Mouse (Mus musculus) left cerebral cortex, postnatal 4 days (tissue): ENCODE results near the gene Large1. TPM values are rescaled to one million over a fixed set of nuclear protein-coding genes. Genes with fewer than 3 reads are reported as not detected.
A peak's percentile ranks its signal among the peaks of the same experiment; 100 is the strongest.
"Not testable (repeated sequence)": the region's sequence is repeated elsewhere in the genome, so short reads cannot be mapped to it uniquely, and the experiment has no call there.

Source experiments
- DNase-seq: peaks from one replicate; pipeline ENCODE4 v3.0.0-alpha.2; 2022
- intact Hi-C: fragments of 180-260 bp; cut with DNase I; formaldehyde crosslinking; loops from one replicate; pipeline ENCODE4 v1.15.1; 2025
- total RNA-seq, 2 experiments: library from RNA; stranded (reverse); gene quantifications; 2 replicates each; pipeline ENCODE4 v1.2.3; 2021

The Large1 gene
- 100 to 1,000 TPM; 122 to 123 TPM for total RNA-seq

DNA sequence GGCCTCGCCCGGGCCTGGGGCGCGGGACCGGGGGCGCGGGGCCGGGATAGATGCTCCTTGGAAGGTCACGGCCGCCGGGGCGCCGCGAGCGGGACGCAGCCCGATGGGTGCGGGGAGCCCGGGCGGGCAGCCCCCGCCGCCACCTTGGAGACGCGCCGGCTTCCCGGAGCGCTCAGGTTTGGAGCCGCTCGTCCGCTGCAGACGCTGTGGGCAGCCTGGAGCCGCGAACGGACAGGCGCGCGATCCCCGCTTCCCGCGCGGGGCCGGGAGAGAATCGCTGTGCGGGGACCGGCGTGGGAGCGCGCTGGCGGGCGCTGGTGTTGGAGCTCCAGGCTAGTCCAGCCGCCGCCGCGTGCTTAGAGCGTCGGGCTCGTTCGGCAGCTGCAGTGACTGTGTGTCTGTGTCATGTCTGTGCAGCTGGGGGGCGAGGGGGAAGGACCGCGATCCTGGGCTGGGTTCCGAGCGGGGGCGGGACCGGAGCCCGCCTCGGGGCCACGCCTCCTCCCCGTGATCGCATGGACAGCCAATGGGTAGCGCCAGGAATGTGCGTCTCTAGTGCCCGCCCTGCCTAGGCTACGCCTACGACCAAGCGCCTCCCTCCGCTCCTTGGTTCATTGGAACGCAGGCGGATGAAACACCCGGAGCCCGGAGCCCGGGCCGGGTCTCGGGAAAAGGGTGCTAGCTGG, at the start of gene Large1:
Gene Large1, minus strand, starts transcription at position 433 of the 686 bp plus-strand sequence.
- intact Hi-C loops = loop anchor here (2.0 to 5.0 kb wide), 3 partner anchors 121 to 1500 kb away; no protein-coding TSS in a partner anchor
- DNase-seq = peak; percentile 98

- DNase-seq = no peak
- intact Hi-C loops = no loop called here
Measured at GRCm38 (mm10) chr8:73400343-73400742, 47.0 kb upstream of the Large1 start.

DNA sequence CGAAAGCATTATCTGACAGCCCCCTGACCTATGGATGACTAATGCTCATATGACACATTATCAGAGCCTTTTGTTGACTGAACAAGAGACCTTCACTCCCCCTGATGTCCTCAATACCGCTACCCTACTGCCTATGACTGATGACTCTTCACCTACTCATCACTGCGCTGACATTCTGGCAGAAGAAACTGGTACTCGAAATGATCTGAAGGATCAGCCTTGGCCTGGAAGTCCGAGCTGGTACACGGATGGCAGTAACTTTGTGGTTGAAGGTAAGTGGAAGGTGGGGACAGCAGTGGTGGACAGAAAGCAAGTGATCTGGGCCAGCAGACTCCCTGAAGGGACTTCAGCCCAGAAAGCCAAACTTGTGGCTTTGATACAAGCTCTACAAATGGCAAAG, 19.7 kb upstream of the Large1 start:
- intact Hi-C loops = not testable (repeated sequence)

GRCm38 (mm10) chr8:73355979-73356378, 2.6 kb upstream of the Large1 start:
- intact Hi-C loops = loop anchor here (5.0 kb wide), 1 partner anchor 1621 kb away; no protein-coding TSS in a partner anchor
- DNase-seq = peak; percentile 70

More for the DNA sequence above, 19.7 kb upstream of the Large1 start:
- DNase-seq = not testable (repeated sequence)

DNA sequence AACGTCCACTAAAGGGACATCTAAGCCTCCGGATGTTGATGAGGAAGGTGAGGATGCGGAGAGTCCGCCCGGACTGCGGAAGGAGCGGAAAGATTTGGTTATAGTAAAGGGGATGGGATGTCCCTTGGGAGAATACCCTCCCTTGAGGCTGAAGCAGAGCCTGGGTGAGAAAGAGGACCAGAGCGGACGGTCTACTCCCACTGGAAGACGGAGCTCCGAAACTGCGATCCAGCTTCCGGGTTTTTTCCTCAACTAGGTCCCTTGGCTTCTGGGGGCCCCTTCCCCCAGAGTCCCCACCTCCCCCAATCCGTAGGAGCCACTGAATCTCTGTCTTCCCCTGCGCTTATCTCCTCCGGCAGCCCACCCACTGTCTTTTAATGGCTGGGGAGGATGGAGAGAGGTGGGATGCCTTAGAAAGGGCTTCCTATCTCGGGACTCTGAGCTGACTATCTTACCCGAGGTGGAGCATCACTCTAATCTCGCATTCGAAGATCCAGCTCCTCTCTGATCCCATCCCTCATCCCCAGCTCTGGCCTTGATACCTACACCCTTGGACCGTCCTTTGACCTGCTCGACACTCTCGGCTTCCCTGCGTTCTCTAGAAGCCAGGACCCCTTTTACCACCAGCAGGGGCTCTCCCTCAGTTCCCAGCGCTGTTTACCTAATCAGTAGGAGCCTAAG, 1.0 kb upstream of the Large1 start:
- intact Hi-C loops = loop anchor here (5.0 kb wide), 2 partner anchors 122 to 347 kb away; no protein-coding TSS in a partner anchor
- DNase-seq = peak; percentile 67

DNA sequence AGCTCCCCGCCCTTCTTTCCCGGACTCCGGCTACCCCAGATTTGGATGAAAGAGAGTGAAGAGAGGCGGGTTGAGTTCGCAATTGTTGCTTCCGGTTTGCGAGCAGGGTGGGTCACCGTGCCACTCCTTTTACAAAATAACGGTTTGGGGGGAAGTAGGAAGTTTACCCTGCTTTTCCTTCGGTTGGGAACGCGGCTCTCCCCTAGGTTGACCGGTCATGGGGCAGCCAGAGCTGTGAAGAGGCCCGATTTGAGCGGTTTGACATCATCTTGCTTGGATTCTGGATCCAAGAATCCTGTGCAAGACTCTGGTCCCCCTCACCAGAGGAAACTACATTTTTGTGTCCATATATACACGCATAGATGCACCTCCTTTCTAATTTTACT, 447 bp upstream of the Large1 start:
- intact Hi-C loops = loop anchor here (2.0 to 5.0 kb wide), 3 partner anchors 121 to 1499 kb away; no protein-coding TSS in a partner anchor
- no peak for DNase-seq

DNA sequence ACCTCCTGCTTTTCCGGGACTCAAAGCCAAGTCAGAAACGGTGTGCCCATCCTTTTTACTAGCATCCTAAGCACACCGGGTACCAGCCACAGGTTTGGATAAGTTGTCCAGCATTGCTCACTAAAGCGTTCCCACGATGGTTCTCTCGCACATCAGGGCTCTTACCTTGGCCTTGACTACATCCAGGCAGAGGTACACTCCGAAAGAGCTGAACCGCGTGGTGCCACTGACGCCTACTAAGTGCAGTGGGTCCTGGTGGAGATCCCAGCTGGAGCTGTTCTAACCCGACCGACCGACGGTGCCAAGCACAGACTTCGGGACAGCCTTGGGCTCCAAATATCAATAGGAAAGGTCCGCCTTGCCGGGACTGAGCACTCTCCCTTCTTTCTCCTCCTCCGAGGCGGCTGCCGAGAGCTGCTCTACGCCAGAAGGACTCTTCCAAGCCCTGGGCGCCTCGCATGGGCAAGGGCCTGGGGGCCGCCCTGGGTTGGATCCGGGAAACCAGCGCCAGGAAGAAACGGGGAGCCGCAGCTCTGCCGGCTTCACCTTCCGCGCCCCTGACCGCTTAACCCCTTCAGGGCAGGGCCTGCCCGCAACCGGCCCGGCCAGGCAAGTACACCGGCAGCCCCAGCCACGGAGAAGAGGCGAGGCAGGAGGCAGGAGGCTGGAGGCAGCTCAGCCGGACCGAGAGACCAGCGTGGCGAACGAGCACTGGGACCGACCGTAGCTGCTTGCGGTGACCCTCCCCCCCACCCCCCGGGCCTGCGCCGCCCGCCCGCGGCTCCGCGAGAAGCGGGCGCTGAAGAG, 836 bp downstream of the Large1 start:
- intact Hi-C loops = loop anchor here (2.0 to 5.0 kb wide), 3 partner anchors 120 to 1500 kb away; no protein-coding TSS in a partner anchor
- peak; percentile 57 for DNase-seq

DNA sequence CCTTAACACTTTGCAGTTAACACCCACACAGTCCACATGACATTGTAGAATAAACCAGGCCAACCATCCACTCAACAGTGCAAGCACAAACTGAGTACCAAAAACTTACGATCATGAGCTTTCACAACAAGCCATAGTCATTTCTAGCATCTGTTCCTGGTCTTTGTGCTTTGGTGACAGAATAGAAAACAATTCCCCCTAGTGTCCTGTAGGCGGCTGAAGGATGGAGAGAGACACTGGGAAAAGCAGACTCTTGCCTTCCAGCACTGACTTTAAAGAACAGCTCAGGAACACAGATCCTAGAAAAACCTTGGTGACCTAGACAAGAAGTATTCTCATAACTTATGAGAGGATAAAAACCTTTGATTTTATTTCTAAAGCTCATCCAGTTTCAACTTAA, 3.0 kb downstream of the Large1 start:
- DNase-seq = peak; percentile 8
- intact Hi-C loops = loop anchor here (5.0 kb wide), 2 partner anchors 118 to 343 kb away; no protein-coding TSS in a partner anchor

DNA sequence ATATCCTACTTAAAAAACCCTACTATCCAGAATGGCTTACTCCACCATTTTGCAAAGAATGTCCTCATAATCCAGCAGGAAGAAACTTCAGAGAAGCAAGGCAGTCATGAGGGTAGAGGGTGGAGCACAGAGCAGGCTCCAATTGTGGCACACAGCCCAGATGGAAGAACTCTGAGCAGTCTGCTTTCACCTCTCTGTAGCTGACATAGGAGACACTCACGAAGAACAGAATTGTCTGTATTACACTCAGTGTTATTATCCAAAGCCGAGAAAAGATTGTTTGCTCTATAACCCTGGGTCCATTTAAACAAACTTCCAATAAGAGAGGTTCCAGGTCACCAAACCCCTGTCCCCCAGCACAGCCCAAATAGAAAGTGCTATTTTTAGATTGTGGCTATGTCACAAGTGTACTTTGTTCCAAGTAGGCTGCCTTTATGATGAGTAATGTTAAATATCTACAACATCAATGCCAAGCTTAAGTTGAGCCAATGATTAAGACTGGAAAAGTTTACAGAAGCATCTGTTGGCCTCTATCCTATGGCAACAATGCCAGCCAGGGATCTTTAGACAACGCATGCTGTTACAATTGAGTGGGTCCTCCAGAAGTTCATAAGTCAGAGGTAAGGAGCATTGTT, 10.5 kb downstream of the Large1 start:
- DNase-seq = peak; percentile 14
- intact Hi-C loops = no loop called here

- DNase-seq = no peak
- intact Hi-C loops = no loop called here
Measured at GRCm38 (mm10) chr8:73336845-73337244, 16.5 kb downstream of the Large1 start.

GRCm38 (mm10) chr8:73329131-73329530, 24.2 kb downstream of the Large1 start:
- intact Hi-C loops = no loop called here
- DNase-seq = no peak

DNA sequence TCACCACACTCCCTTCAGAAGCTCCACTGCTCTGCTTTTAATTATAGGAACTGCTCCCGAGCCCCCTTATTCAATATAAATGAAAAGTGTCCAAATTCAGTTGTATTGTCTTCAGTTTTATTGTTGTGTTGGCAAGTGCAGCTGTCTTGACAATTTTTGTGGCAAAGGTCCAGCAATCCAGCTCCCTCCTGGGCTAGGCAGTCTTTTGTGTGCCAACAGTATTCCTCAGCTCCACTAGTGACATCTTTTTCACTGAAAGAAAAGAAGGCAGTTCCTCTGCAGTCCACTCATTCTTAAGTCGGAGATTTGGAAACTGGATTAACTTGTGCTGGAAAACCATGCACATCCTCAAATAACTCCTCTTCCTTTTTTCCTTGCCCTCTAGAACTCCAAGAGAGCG, 25.3 kb downstream of the Large1 start:
- intact Hi-C loops = no loop called here
- DNase-seq = peak; percentile 20

- intact Hi-C loops = no loop called here
- DNase-seq = peak; percentile 43
Measured at GRCm38 (mm10) chr8:73324667-73325066, 28.7 kb downstream of the Large1 start.

GRCm38 (mm10) chr8:73323591-73323990, 29.7 kb downstream of the Large1 start:
- intact Hi-C loops = no loop called here

DNA sequence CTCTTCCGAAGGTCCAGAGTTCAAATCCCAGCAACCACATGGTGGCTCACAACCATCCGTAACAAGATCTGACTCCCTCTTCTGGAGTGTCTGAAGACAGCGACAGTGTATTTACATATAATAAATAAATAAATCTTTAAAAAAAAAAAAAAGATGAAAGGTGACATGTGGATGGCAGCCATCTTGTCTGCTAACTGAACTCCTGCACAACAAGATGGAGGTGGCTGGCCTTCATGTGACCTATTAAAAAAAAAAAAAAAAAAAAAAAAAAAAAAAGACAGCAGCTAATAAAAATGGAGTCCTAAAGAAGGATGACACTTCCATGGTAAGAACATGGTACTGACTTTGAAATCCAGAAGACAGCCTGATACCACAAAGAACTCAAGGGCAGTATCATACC, 33.8 kb downstream of the Large1 start:
- intact Hi-C loops, DNase-seq: not testable (repeated sequence)

More at GRCm38 (mm10) chr8:73323591-73323990, 29.7 kb downstream of the Large1 start:
- no peak for DNase-seq

- DNase-seq = no peak
- intact Hi-C loops = no loop called here
Measured at GRCm38 (mm10) chr8:73313911-73314310, 39.4 kb downstream of the Large1 start.

GRCm38 (mm10) chr8:73312714-73313607, 40.4 kb downstream of the Large1 start:
- no peak for DNase-seq

GRCm38 (mm10) chr8:73310471-73310870, 42.9 kb downstream of the Large1 start:
- intact Hi-C loops = no loop called here
- no peak for DNase-seq

More at GRCm38 (mm10) chr8:73312714-73313607, 40.4 kb downstream of the Large1 start:
- intact Hi-C loops = no loop called here

DNA sequence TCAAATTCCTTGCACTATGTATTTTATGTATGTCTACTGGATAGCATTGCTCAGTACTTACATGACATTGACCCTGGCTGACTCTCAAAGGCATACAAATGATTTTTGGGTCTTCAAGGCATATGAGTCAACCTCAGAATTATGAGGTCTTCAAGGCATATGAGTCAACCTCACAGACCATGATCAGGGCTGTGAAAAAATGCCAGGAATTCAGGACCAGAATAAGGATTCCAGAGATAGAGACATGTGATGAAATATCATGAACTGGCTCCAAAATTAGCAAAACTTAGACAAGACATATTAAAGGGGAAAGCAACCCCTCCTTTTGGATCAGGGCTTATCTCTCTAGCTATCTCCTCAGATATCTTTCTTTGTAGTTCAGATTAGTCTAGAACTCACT, 43.3 kb downstream of the Large1 start:
- DNase-seq = no peak
- intact Hi-C loops = no loop called here
